Mouse (Mus musculus) ES-Bruce4 (cell line): ENCODE data around the gene Traf5. TPM values are rescaled to one million over a fixed set of nuclear protein-coding genes. Genes with fewer than 3 reads are reported as not detected.

Experiments
- H3K27ac ChIP-seq: 2 replicates; pipeline ENCODE4 v1.5.1; 2012; ENCODE audit warnings: low read length, inconsistent platforms; ENCODE audit not compliant: insufficient read depth
- H3K27me3 ChIP-seq: 2 replicates; pipeline ENCODE4 v1.6.1; 2012; ENCODE audit warnings: mild to moderate bottlenecking, low read length, inconsistent platforms; ENCODE audit not compliant: control insufficient read depth, poor library complexity, insufficient read depth, severe bottlenecking
- H3K36me3 ChIP-seq: 2 replicates; pipeline ENCODE4 v1.6.1; 2012; ENCODE audit warnings: inconsistent platforms, mild to moderate bottlenecking, low read length, moderate library complexity; ENCODE audit not compliant: control insufficient read depth, poor library complexity, insufficient read depth, severe bottlenecking
- H3K4me1 ChIP-seq: one replicate; pipeline ENCODE4 v1.8.1; 2011; ENCODE audit warnings: low read length; ENCODE audit not compliant: control insufficient read depth, insufficient read depth
- H3K4me3 ChIP-seq: 2 replicates; pipeline ENCODE4 v1.5.1; 2011; ENCODE audit warnings: low read depth, mild to moderate bottlenecking, low read length
- H3K9ac ChIP-seq: 2 replicates; pipeline ENCODE4 v1.6.1; 2012; ENCODE audit warnings: low read depth, mild to moderate bottlenecking, inconsistent platforms; ENCODE audit not compliant: poor library complexity, severe bottlenecking
- H3K9me3 ChIP-seq: replicated peaks from 2 replicates; pipeline ENCODE4 v1.6.1; 2012; ENCODE audit warnings: mild to moderate bottlenecking, low read length, inconsistent platforms; ENCODE audit not compliant: control insufficient read depth, poor library complexity, insufficient read depth, severe bottlenecking
- CTCF ChIP-seq: IDR thresholded peaks from one replicate; pipeline ENCODE4 v1.8.1; 2011; ENCODE audit warnings: low read depth, low read length
- EP300 ChIP-seq: IDR thresholded peaks from 2 replicates; pipeline ENCODE4 v1.6.1; 2011; ENCODE audit warnings: low read depth, low read length; ENCODE audit not compliant: insufficient read depth
- POLR2A ChIP-seq: IDR thresholded peaks from one replicate; pipeline ENCODE4 v1.8.1; 2011; ENCODE audit warnings: low read length; ENCODE audit not compliant: insufficient read depth
- polyA plus RNA-seq: library from polyadenylated mRNA; stranded (reverse); fragments of >200 nt; gene quantifications from 2 replicates; pipeline ENCODE4 v1.2.4, GENCODE M21; 2011; ENCODE audit warnings: low read depth; ENCODE audit not compliant: missing spikeins, insufficient read depth, insufficient read length

The Traf5 gene
- polyA plus RNA-seq: 0.81 and 2.6 TPM in 2 replicates

- TF ChIP-seq EP300 (no peak), CTCF (no peak), POLR2A (no peak)
- Histone ChIP-seq H3K36me3 (no peaks in the 10 kb centered on the region), H3K27me3 (0 out of 2 replicates have a peak, but pooled peaks cover 3% of the 10 kb centered on the region), H3K4me3 (peak within 1 kb of the TSS; percentile 68), H3K27ac (no peak within 1 kb of the TSS), H3K9ac (peak within 1 kb of the TSS; percentile 76), H3K9me3 (no peaks in the 10 kb centered on the region), H3K4me1 (no peaks in the 10 kb centered on the region)
Measured at GRCm38 (mm10) chr1:192091806-192092772, at the start of gene Traf5. Traf5 (minus strand) TSS chr1:192092559.

GRCm38 (mm10) chr1:192140313-192140712 lies 48.0 kb upstream of the Traf5 start:
- Histone ChIP-seq H3K9me3 (no peaks in the 10 kb centered on the region), H3K4me3 (no peak overlapping the region), H3K9ac (no peak overlapping the region), H3K4me1 (no peaks in the 10 kb centered on the region), H3K36me3 (no peaks in the 10 kb centered on the region), H3K27ac (no peak overlapping the region), H3K27me3 (no peaks in the 10 kb centered on the region)
- TF ChIP-seq EP300 (no peak), CTCF (no peak), POLR2A (no peak)

- Histone ChIP-seq H3K4me1 (no peaks in the 10 kb centered on the region), H3K9me3 (no peaks in the 10 kb centered on the region), H3K36me3 (no peaks in the 10 kb centered on the region), H3K4me3 (peak within 1 kb of the TSS; percentile 91), H3K27me3 (no peaks in the 10 kb centered on the region), H3K9ac (peak within 1 kb of the TSS; percentile 96), H3K27ac (0 out of 2 replicates have a peak within 1 kb of the TSS, but pooled peaks have one; percentile 6)
- TF ChIP-seq EP300 (no peak), CTCF (no peak), POLR2A (no peak)
Measured at GRCm38 (mm10) chr1:192137926-192138910, 45.9 kb upstream of the Traf5 start, which contains the start of gene Rcor3. Rcor3 (minus strand) TSS chr1:192138062.

- TF ChIP-seq EP300: no peak
- TF ChIP-seq CTCF: no peak
- TF ChIP-seq POLR2A: no peak
- peak overlapping the region; percentile 91 for H3K4me3 ChIP-seq
- no peak overlapping the region for H3K27ac ChIP-seq
- peak overlapping the region; percentile 96 for H3K9ac ChIP-seq
- no peaks in the 10 kb centered on the region for H3K27me3 ChIP-seq
- H3K9me3 ChIP-seq: no peaks in the 10 kb centered on the region
- H3K36me3 ChIP-seq: no peaks in the 10 kb centered on the region
- no peaks in the 10 kb centered on the region for H3K4me1 ChIP-seq
Measured at GRCm38 (mm10) chr1:192137291-192137925, 45.0 kb upstream of the Traf5 start.

GRCm38 (mm10) chr1:192136561-192137290 lies 44.4 kb upstream of the Traf5 start:
- H3K27me3 ChIP-seq: no peaks in the 10 kb centered on the region
- H3K4me1 ChIP-seq: no peaks in the 10 kb centered on the region
- H3K36me3 ChIP-seq: no peaks in the 10 kb centered on the region
- H3K9me3 ChIP-seq: no peaks in the 10 kb centered on the region
- peak overlapping the region; percentile 96 for H3K9ac ChIP-seq
- H3K27ac ChIP-seq: no peak overlapping the region; the same call in 1 of the 2 replicates
- TF ChIP-seq POLR2A: no peak
- H3K4me3 ChIP-seq: peak overlapping the region; percentile 91
